Mouse (Mus musculus) neural tube, embryonic 13.5 days (tissue): ENCODE measurements at regions not wholly inside any gene's neighbourhood (a gene's known extent, or its start where the extent isn't known, plus 50 kb on each side); places are given as distances from the start of the nearest gene placed in this dataset.

Source experiments
- ATAC-seq: fragments of 200-750 bp; cut with Nextera tagmentation; 2 replicates; pipeline ENCODE4 v1.8.0; 2017; ENCODE audit warnings: low read depth, mild to moderate bottlenecking, moderate TSS enrichment, moderate library complexity
- H3K27ac ChIP-seq: fragments of 300-500 bp; sonication (generic); replicated peaks from 2 replicates; pipeline ENCODE4 v1.5.1; 2015; ENCODE audit warnings: moderate library complexity, mild to moderate bottlenecking, inconsistent platforms
- H3K27me3 ChIP-seq: fragments of 300-500 bp; sonication (generic); 2 replicates; pipeline ENCODE4 v1.6.1; 2015; ENCODE audit warnings: mild to moderate bottlenecking, inconsistent platforms
- H3K36me3 ChIP-seq: fragments of 300-500 bp; sonication (generic); 2 replicates; pipeline ENCODE4 v1.6.1; 2015; ENCODE audit warnings: mild to moderate bottlenecking, inconsistent platforms
- H3K4me1 ChIP-seq: fragments of 300-500 bp; sonication (generic); replicated peaks from 2 replicates; pipeline ENCODE4 v1.6.1; 2015; ENCODE audit warnings: inconsistent platforms
- H3K4me2 ChIP-seq: fragments of 300-500 bp; sonication (generic); 2 replicates; pipeline ENCODE4 v1.6.1; 2015; ENCODE audit warnings: inconsistent platforms, mild to moderate bottlenecking, moderate library complexity
- H3K4me3 ChIP-seq: fragments of 300-500 bp; sonication (generic); 2 replicates; pipeline ENCODE4 v1.5.1; 2015; ENCODE audit warnings: mild to moderate bottlenecking, inconsistent platforms
- H3K9ac ChIP-seq: fragments of 300-500 bp; sonication (generic); 2 replicates; pipeline ENCODE4 v1.6.1; 2015; ENCODE audit warnings: moderate library complexity, mild to moderate bottlenecking, inconsistent platforms
- H3K9me3 ChIP-seq: fragments of 300-500 bp; sonication (generic); 2 replicates; pipeline ENCODE4 v1.6.1; 2016; ENCODE audit warnings: inconsistent platforms
- WGBS: fragments of 180-500 bp; shearing (Covaris S2); methylation state at CpG from one replicate; pipeline ENCODE4 v1.1.7; 2015; 5-methylcytosine and 5-hydroxymethylcytosine counted together

GRCm38 (mm10) chr14:94541995-94542394, 651.5 kb upstream of the Pcdh9 start:
- Histone ChIP-seq H3K36me3 (no peaks in the 10 kb centered on the region), H3K9ac (no peak overlapping the region), H3K4me2 (no peak overlapping the region), H3K27ac (no peak overlapping the region), H3K4me1 (no peaks in the 10 kb centered on the region), H3K4me3 (no peak overlapping the region), H3K9me3 (no peaks in the 10 kb centered on the region), H3K27me3 (no peaks in the 10 kb centered on the region)
- ATAC-seq: no peak
- WGBS: 85% methylated on average over 8 of the region's 8 CpGs

GRCm38 (mm10) chr14:94525648-94526047, 635.2 kb upstream of the Pcdh9 start:
- 89% methylated on average over 1 of the region's 1 CpGs for WGBS
- no peak overlapping the region for H3K9ac ChIP-seq
- ATAC-seq: no peak

GRCm38 (mm10) chr14:94525238-94525637, 634.8 kb upstream of the Pcdh9 start:
- Histone ChIP-seq H3K4me1 (peaks cover 12% of the 10 kb centered on the region), H3K4me2 (no peak overlapping the region), H3K9me3 (no peaks in the 10 kb centered on the region), H3K36me3 (no peaks in the 10 kb centered on the region), H3K27me3 (no peaks in the 10 kb centered on the region), H3K9ac (no peak overlapping the region), H3K4me3 (no peak overlapping the region), H3K27ac (no peak overlapping the region)
- no peak for ATAC-seq

More at GRCm38 (mm10) chr14:94525648-94526047, 635.2 kb upstream of the Pcdh9 start:
- Histone ChIP-seq H3K4me2 (no peak overlapping the region), H3K9me3 (no peaks in the 10 kb centered on the region), H3K27me3 (no peaks in the 10 kb centered on the region), H3K4me3 (no peak overlapping the region), H3K4me1 (peaks cover 12% of the 10 kb centered on the region), H3K36me3 (no peaks in the 10 kb centered on the region), H3K27ac (no peak overlapping the region)

- H3K27ac ChIP-seq: no peak overlapping the region
- no peak overlapping the region for H3K9ac ChIP-seq
- 21% methylated on average over 2 of the region's 2 CpGs for WGBS
- H3K4me1 ChIP-seq: peaks cover 12% of the 10 kb centered on the region
- no peaks in the 10 kb centered on the region for H3K36me3 ChIP-seq
- no peaks in the 10 kb centered on the region for H3K9me3 ChIP-seq
- H3K27me3 ChIP-seq: no peaks in the 10 kb centered on the region
- ATAC-seq: no peak
- H3K4me3 ChIP-seq: no peak overlapping the region
- H3K4me2 ChIP-seq: no peak overlapping the region
These were observed 631.5 kb upstream of the Pcdh9 start for GRCm38 (mm10) chr14:94522007-94522406.

GRCm38 (mm10) chr14:94491370-94491769, 600.9 kb upstream of the Pcdh9 start:
- Histone ChIP-seq H3K27me3 (no peaks in the 10 kb centered on the region), H3K9ac (no peak overlapping the region), H3K27ac (no peak overlapping the region), H3K9me3 (no peaks in the 10 kb centered on the region), H3K4me2 (no peak overlapping the region), H3K4me1 (no peaks in the 10 kb centered on the region), H3K4me3 (no peak overlapping the region), H3K36me3 (no peaks in the 10 kb centered on the region)
- ATAC-seq: no peak

- Histone ChIP-seq H3K27me3 (no peaks in the 10 kb centered on the region), H3K4me3 (no peak overlapping the region), H3K9ac (no peak overlapping the region), H3K9me3 (no peaks in the 10 kb centered on the region), H3K27ac (no peak overlapping the region), H3K36me3 (no peaks in the 10 kb centered on the region), H3K4me2 (no peak overlapping the region), H3K4me1 (no peaks in the 10 kb centered on the region)
- WGBS: 73% methylated on average over 3 of the region's 3 CpGs
- ATAC-seq: no peak
These were observed 585.4 kb upstream of the Pcdh9 start for GRCm38 (mm10) chr14:94475887-94476286.

- 93% methylated on average over 1 of the region's 1 CpGs for WGBS
- ATAC-seq: no peak
- no peaks in the 10 kb centered on the region for H3K27me3 ChIP-seq
- no peak overlapping the region for H3K9ac ChIP-seq
- H3K4me1 ChIP-seq: no peaks in the 10 kb centered on the region
- H3K27ac ChIP-seq: no peak overlapping the region
- no peaks in the 10 kb centered on the region for H3K9me3 ChIP-seq
- H3K4me2 ChIP-seq: no peak overlapping the region
- H3K36me3 ChIP-seq: no peaks in the 10 kb centered on the region
- H3K4me3 ChIP-seq: no peak overlapping the region
These were observed 582.7 kb upstream of the Pcdh9 start for GRCm38 (mm10) chr14:94473181-94473580.

- Histone ChIP-seq H3K9me3 (no peaks in the 10 kb centered on the region), H3K27ac (no peak overlapping the region), H3K36me3 (no peaks in the 10 kb centered on the region), H3K4me3 (no peak overlapping the region), H3K4me2 (no peak overlapping the region), H3K27me3 (no peaks in the 10 kb centered on the region), H3K9ac (no peak overlapping the region), H3K4me1 (no peaks in the 10 kb centered on the region)
- 92% methylated on average over 1 of the region's 1 CpGs for WGBS
- no peak for ATAC-seq
These were observed 555.5 kb upstream of the Pcdh9 start for GRCm38 (mm10) chr14:94445952-94446351.

- Histone ChIP-seq H3K36me3 (no peaks in the 10 kb centered on the region), H3K4me3 (no peak overlapping the region), H3K9ac (no peak overlapping the region), H3K9me3 (no peaks in the 10 kb centered on the region), H3K27ac (0 out of 2 replicates have a peak overlapping the region, but pooled peaks have one; percentile 2), H3K4me2 (no peak overlapping the region), H3K4me1 (0 out of 2 replicates have a peak, but pooled peaks cover 5% of the 10 kb centered on the region), H3K27me3 (no peaks in the 10 kb centered on the region)
- WGBS: 63% methylated on average over 7 of the region's 7 CpGs
- no peak for ATAC-seq
These were observed 543.0 kb upstream of the Pcdh9 start for GRCm38 (mm10) chr14:94433343-94433958.

GRCm38 (mm10) chr14:94427611-94428186, 537.2 kb upstream of the Pcdh9 start:
- WGBS: 50% methylated on average over 1 of the region's 1 CpGs
- Histone ChIP-seq H3K9ac (no peak overlapping the region), H3K4me1 (peaks cover 7% of the 10 kb centered on the region), H3K27ac (no peak overlapping the region), H3K27me3 (no peaks in the 10 kb centered on the region), H3K4me2 (no peak overlapping the region), H3K4me3 (no peak overlapping the region), H3K36me3 (no peaks in the 10 kb centered on the region), H3K9me3 (no peaks in the 10 kb centered on the region)
- no peak for ATAC-seq
